Mouse (Mus musculus): ENCODE data around the gene Cys1. TPM values are rescaled to one million over a fixed set of nuclear protein-coding genes. Genes with fewer than 3 reads are reported as not detected.
"Not testable (repeated sequence)": the region's sequence is repeated elsewhere in the genome, so short reads cannot be mapped to it uniquely, and the experiment has no call there.

Cys1 gene
- polyA plus RNA-seq, 1 experiment from 2014 or later, result 1.9 TPM

GRCm38 (mm10) chr12:24703013-24703412 is 21.4 kb upstream of the Cys1 start:
- WGBS, result 70% methylated on average over 3 of the region's 3 CpGs

GRCm38 (mm10) chr12:24701621-24702020 is 20.0 kb upstream of the Cys1 start:
- not testable (repeated sequence) for H3K27me3 ChIP-seq (ENCODE audit: control insufficient read depth, insufficient read depth, low read length); H3K36me3 ChIP-seq (ENCODE audit: control insufficient read depth, insufficient read depth, low read length); H3K4me3 ChIP-seq (replicated peaks; ENCODE audit: low read length); H3K4me2 ChIP-seq (ENCODE audit: low read depth, low read length); H3K9ac ChIP-seq (ENCODE audit: low read length); H3K9me3 ChIP-seq (replicated peaks; ENCODE audit: control insufficient read depth, low read length); H3K4me1 ChIP-seq (ENCODE audit: control insufficient read depth, insufficient read depth, low read length); H3K27ac ChIP-seq (ENCODE audit: low read length); ATAC-seq (ENCODE audit: insufficient read depth, low FRiP score)
- 90% methylated on average over 9 of the region's 9 CpGs for WGBS

More at GRCm38 (mm10) chr12:24703013-24703412, 21.4 kb upstream of the Cys1 start:
- Histone ChIP-seq H3K27ac (ENCODE audit: low read length) (no peak overlapping the region), H3K27me3 (ENCODE audit: control insufficient read depth, insufficient read depth, low read length) (no peaks in the 10 kb centered on the region), H3K4me3 (replicated peaks; ENCODE audit: low read length) (no peak overlapping the region), H3K4me2 (ENCODE audit: low read depth, low read length) (no peak overlapping the region), H3K9me3 (replicated peaks; ENCODE audit: control insufficient read depth, low read length) (no peaks in the 10 kb centered on the region), H3K36me3 (ENCODE audit: control insufficient read depth, insufficient read depth, low read length) (no peaks in the 10 kb centered on the region), H3K4me1 (ENCODE audit: control insufficient read depth, insufficient read depth, low read length) (peaks cover 20% of the 10 kb centered on the region), H3K9ac (ENCODE audit: low read length) (no peak overlapping the region)
- no peak for ATAC-seq (ENCODE audit: insufficient read depth, low FRiP score)

DNA sequence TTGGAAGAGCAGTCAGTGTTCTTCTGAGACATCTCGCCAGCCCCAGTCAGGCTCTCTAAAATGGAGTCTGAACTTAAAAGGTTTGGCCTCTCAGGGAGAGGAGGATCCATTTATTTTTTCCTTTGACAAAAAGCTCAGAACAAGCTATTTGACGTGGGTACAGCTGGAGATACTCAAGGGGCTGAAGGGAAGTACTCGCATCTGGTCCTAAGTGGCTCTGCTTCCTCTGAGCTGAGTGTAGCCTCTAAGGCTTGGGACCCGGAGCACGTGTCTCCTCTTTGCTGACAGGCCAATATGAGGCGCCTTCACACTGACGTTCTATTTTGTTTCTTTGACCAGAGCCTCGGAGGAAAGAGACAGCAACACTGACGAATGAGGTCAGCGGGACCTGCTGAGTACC is 18.0 kb upstream of the Cys1 start:
- WGBS, result 36% methylated on average over 10 of the region's 10 CpGs
- Histone ChIP-seq H3K9ac (ENCODE audit: low read length) (no peak overlapping the region), H3K36me3 (ENCODE audit: control insufficient read depth, insufficient read depth, low read length) (no peaks in the 10 kb centered on the region), H3K4me1 (ENCODE audit: control insufficient read depth, insufficient read depth, low read length) (no peaks in the 10 kb centered on the region), H3K4me2 (ENCODE audit: low read depth, low read length) (no peak overlapping the region), H3K27me3 (ENCODE audit: control insufficient read depth, insufficient read depth, low read length) (no peaks in the 10 kb centered on the region), H3K27ac (ENCODE audit: low read length) (no peak overlapping the region), H3K4me3 (replicated peaks; ENCODE audit: low read length) (no peak overlapping the region), H3K9me3 (replicated peaks; ENCODE audit: control insufficient read depth, low read length) (no peaks in the 10 kb centered on the region)
- ATAC-seq (ENCODE audit: insufficient read depth, low FRiP score), result peak; percentile 57; the same call in 1 of the 2 replicates

DNA sequence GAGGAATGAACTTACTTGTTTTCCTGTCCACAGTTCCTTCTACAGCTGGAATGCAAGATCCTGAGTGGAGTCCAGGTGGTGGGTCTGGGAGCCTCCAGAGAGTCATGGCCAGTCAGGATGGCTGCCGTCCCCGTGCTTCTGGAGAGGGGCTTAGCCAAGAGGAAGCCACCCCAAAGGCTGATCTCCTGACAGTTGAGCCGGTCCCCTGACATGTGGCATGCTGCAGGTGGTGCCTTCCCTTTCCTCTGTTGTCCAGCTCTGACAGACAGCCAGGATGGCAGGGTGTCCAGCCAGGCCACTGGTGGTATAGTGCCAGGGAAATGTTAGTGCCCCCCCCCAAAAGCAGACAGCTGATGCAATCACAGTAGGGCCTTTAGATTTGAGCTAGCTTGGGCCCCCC is 16.9 kb upstream of the Cys1 start:
- WGBS, result 64% methylated on average over 3 of the region's 3 CpGs

GRCm38 (mm10) chr12:24697484-24698204 is 16.0 kb upstream of the Cys1 start:
- no peak overlapping the region for H3K4me2 ChIP-seq (ENCODE audit: low read depth, low read length)
- no peak; the same call in 1 of the 2 replicates for ATAC-seq (ENCODE audit: insufficient read depth, low FRiP score)

More for the DNA sequence above, 16.9 kb upstream of the Cys1 start:
- Histone ChIP-seq H3K27me3 (ENCODE audit: control insufficient read depth, insufficient read depth, low read length) (no peaks in the 10 kb centered on the region), H3K36me3 (ENCODE audit: control insufficient read depth, insufficient read depth, low read length) (no peaks in the 10 kb centered on the region), H3K9ac (ENCODE audit: low read length) (no peak overlapping the region), H3K4me3 (replicated peaks; ENCODE audit: low read length) (no peak overlapping the region), H3K4me1 (ENCODE audit: control insufficient read depth, insufficient read depth, low read length) (no peaks in the 10 kb centered on the region), H3K9me3 (replicated peaks; ENCODE audit: control insufficient read depth, low read length) (no peaks in the 10 kb centered on the region), H3K4me2 (ENCODE audit: low read depth, low read length) (no peak overlapping the region), H3K27ac (ENCODE audit: low read length) (no peak overlapping the region)
- no peak for ATAC-seq (ENCODE audit: insufficient read depth, low FRiP score)

DNA sequence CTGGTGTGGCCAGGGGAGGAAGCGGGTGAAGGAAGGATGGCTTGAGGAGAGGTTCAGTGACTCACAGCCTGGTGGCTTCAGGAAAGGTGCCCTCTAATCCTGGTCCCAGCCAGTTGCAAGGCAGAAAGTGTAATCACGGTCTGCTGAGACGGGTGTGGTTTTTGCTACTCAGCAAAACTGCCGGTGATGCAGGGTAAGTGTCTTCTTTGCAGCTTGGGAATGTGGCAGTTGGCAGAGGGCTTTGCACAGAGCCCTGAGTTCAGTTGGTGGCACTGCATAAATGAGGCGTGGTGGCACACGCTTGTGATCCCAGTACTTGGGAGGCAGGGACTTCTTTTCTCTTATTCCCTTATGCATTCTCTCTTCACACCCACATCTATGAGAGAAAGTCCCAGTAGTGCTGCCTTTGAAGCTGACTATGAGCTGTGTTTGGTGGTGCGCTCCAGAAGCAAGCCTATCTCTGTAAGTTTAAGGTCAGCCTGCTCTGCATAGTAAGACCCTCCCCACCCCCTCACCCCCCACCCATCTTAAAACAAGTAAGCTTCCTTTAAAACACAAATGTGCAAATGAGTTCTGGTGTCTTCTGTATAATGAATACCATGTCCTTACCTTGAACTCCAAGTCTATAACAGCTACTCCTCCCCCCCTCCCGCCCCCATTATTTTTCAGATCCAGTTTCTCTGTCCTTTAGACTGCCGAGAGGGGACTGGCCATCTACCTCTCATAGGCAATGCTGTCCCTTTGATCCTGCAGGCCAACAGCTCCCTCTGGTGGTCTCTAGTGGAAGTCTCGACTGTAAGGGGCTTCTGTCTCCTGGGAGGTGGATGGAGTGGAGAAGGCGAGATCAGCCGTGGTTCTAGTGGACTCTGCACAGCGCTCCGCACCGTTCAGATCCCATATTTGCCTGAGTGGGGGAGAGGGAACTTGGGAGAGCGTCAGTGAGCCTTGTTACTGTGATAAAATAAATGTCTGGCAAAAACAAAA is 15.2 kb upstream of the Cys1 start:
- H3K9me3 ChIP-seq (replicated peaks; ENCODE audit: control insufficient read depth, low read length), result no peaks in the 10 kb centered on the region
- peak; percentile 74 for ATAC-seq (ENCODE audit: insufficient read depth, low FRiP score)
- H3K4me3 ChIP-seq (replicated peaks; ENCODE audit: low read length), result no peak overlapping the region
- H3K4me1 ChIP-seq (ENCODE audit: control insufficient read depth, insufficient read depth, low read length), result no peaks in the 10 kb centered on the region
- H3K36me3 ChIP-seq (ENCODE audit: control insufficient read depth, insufficient read depth, low read length), result no peaks in the 10 kb centered on the region
- no peak overlapping the region for H3K27ac ChIP-seq (ENCODE audit: low read length)
- 40% methylated on average over 16 of the region's 16 CpGs for WGBS
- H3K27me3 ChIP-seq (ENCODE audit: control insufficient read depth, insufficient read depth, low read length), result no peaks in the 10 kb centered on the region
- H3K9ac ChIP-seq (ENCODE audit: low read length), result no peak overlapping the region
- no peak overlapping the region for H3K4me2 ChIP-seq (ENCODE audit: low read depth, low read length)

More at GRCm38 (mm10) chr12:24697484-24698204, 16.0 kb upstream of the Cys1 start:
- Histone ChIP-seq H3K27ac (ENCODE audit: low read length) (no peak overlapping the region), H3K9me3 (replicated peaks; ENCODE audit: control insufficient read depth, low read length) (no peaks in the 10 kb centered on the region), H3K9ac (ENCODE audit: low read length) (no peak overlapping the region), H3K27me3 (ENCODE audit: control insufficient read depth, insufficient read depth, low read length) (no peaks in the 10 kb centered on the region), H3K36me3 (ENCODE audit: control insufficient read depth, insufficient read depth, low read length) (no peaks in the 10 kb centered on the region), H3K4me3 (replicated peaks; ENCODE audit: low read length) (no peak overlapping the region), H3K4me1 (ENCODE audit: control insufficient read depth, insufficient read depth, low read length) (no peaks in the 10 kb centered on the region)
- 61% methylated on average over 8 of the region's 8 CpGs for WGBS

GRCm38 (mm10) chr12:24690351-24690750 is 8.7 kb upstream of the Cys1 start:
- H3K4me3 ChIP-seq (replicated peaks; ENCODE audit: low read length), result no peak overlapping the region
- H3K36me3 ChIP-seq (ENCODE audit: control insufficient read depth, insufficient read depth, low read length), result no peaks in the 10 kb centered on the region
- WGBS, result 71% methylated on average over 3 of the region's 3 CpGs
- H3K4me2 ChIP-seq (ENCODE audit: low read depth, low read length), result no peak overlapping the region
- no peaks in the 10 kb centered on the region for H3K27me3 ChIP-seq (ENCODE audit: control insufficient read depth, insufficient read depth, low read length)
- H3K4me1 ChIP-seq (ENCODE audit: control insufficient read depth, insufficient read depth, low read length), result peaks cover 4% of the 10 kb centered on the region; the same call in 1 of the 2 replicates
- no peak for ATAC-seq (ENCODE audit: insufficient read depth, low FRiP score)
- no peak overlapping the region for H3K9ac ChIP-seq (ENCODE audit: low read length)
- H3K27ac ChIP-seq (ENCODE audit: low read length), result no peak overlapping the region
- no peaks in the 10 kb centered on the region for H3K9me3 ChIP-seq (replicated peaks; ENCODE audit: control insufficient read depth, low read length)

DNA sequence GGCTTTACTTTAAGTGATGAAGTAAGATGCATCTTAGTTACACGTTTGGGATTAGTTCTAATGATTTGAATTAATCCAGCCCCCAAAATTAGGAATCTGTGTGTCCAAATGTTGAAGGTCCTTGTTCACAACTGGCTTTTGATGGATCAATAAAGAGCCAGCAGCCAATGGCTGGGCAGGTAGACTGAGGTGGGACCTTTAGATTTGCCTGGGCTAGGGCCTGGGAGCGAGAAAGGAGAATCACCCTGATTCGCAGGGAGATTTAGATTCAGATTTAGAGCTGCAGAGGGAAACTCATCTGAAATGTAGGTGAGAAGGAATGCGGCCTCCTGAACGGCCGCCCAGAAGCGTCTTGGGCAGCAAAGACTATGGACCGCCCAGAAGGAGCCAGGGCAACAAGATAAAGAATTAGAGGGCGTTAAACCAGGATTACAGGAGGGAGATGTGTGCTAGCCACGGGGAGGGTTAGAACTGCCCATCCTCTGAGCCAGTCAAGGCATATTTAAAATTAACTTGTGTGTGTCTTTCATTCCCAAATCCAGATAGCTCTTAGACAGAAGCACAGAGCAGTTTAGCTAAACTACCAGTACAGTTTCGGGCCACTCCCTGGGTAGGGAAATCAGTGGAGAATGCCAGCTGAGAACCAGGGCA is 5.2 kb upstream of the Cys1 start:
- Histone ChIP-seq H3K9me3 (replicated peaks; ENCODE audit: control insufficient read depth, low read length) (no peaks in the 10 kb centered on the region), H3K27ac (ENCODE audit: low read length) (no peak overlapping the region), H3K9ac (ENCODE audit: low read length) (no peak overlapping the region), H3K4me3 (replicated peaks; ENCODE audit: low read length) (no peak overlapping the region), H3K27me3 (ENCODE audit: control insufficient read depth, insufficient read depth, low read length) (peaks cover 2% of the 10 kb centered on the region; the same call in 1 of the 2 replicates), H3K4me1 (ENCODE audit: control insufficient read depth, insufficient read depth, low read length) (peaks cover 15% of the 10 kb centered on the region), H3K36me3 (ENCODE audit: control insufficient read depth, insufficient read depth, low read length) (no peaks in the 10 kb centered on the region), H3K4me2 (ENCODE audit: low read depth, low read length) (no peak overlapping the region)
- WGBS, result 62% methylated on average over 11 of the region's 11 CpGs
- ATAC-seq (ENCODE audit: insufficient read depth, low FRiP score), result no peak

All from stomach, embryonic 16.5 days (tissue).